Mouse (Mus musculus): Measurements from ENCODE around the gene Bicdl1.

Bicdl1 gene

DNA sequence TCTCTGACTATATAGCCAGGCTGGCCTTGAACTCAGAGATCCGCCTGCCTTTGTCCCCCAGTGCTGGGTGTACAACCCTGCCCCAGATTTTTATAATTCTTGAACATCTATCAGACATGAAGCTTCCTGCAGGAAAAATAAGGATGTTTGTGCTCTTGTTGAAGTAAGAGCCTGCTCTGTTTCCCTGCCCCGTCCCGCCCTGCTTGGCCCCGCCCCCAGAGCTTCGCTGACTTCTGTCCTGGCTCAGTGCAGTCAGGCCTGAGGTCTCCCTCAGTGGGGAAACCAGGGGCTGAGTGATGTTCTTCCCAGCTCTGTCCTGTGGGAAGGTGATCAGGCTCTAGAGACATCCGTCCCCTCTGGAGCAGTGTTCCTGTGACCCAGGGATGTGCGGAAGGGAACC lies 108.7 kb downstream of the Bicdl1 start:
- DNase-seq, result no peak

GRCm38 (mm10) chr5:115619690-115620089 lies 111.7 kb downstream of the Bicdl1 start:
- DNase-seq, result no peak

GRCm38 (mm10) chr5:115614948-115615347 lies 116.5 kb downstream of the Bicdl1 start:
- DNase-seq, result peak; percentile 18 to 26

GRCm38 (mm10) chr5:115613332-115613731 lies 118.1 kb downstream of the Bicdl1 start:
- DNase-seq, result no peak

- DNase-seq, result no peak
Measured at GRCm38 (mm10) chr5:115611566-115611965, 119.9 kb downstream of the Bicdl1 start.

DNA sequence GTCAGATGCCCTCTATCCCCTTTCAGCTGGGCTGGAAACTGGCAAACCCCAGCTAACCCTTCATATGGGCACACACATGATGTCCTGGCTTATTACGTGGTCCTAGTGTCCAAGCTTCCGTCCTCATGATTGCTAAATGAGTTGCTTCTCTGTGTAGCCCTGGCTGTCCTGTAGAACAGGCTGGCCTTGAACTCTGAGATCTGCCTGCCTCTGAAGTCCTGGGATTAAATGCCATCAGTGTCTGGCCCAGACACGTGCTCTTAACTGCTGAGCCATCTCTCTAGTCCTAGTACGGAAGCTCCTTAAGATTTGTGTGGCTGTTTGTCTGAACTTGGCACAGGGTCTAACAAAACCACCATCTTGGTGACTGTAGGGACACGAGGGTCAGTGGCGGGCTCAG lies 127.9 kb downstream of the Bicdl1 start:
- DNase-seq, result no peak
